In the genomic region with DNA sequence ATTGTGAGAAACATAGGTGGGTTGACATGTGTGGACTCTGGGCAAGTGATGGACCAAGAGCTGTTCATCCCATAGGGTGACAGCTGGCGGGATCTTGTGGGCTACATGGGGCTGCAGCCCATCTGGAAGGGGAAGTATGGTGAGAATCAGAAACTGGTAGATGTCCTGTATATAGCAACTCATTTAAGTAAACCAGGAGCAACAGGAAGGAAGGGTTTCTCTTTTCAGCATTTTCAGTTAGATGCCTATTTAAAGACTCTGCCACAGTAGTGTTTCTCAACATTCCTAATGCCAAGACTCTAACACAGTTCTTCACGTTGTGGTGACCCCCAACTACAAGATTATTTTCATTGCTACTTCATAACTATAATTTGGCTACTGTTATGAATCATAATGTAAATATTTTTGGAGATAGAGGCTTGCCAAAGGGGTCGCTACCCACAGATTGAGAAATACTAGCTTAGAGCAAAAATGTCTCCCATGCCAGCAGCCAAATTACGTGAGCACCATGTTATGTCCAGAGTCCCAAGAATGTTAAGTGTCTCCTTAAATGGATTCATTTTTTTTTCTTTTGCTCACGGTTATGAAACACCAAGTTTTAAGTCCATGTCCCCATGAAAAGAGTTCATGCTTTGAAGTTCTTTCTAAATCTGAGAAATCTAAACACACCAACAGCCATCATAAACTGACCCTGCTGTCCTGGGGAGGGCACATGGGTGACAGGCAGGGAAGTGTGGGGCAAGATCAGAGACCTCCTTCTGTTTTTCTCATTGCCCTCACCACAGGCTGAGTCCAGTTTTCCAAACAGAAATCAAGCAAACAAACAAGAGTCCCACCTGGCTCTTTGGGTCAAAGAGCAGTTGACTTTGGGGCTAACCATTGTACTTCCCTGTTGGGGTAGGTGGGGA, we compare ENCODE assay signal across 14 mouse cellular contexts.
DNase-seq lines count a peak whose midpoint lies in the region; ATAC-seq and TF ChIP-seq lines count a peak whose summit lies in the region.
"Had no signal": no experiment of that assay in that cellular context is flagged by ENCODE, and none has a peak within 500 bp of the region (broad histone marks: within the 10 kb centered on the region; RNA-seq: fewer than 3 reads in every experiment).

No protein-coding gene starts in this region.

- no peaks in the 10 kb centered on the region for H3K9me3 ChIP-seq in heart, embryonic 11.5 days (replicated peaks; ENCODE audit: control insufficient read depth, low read length)
- no peaks in the 10 kb centered on the region for H3K9me3 ChIP-seq in liver, embryonic 15.5 days (replicated peaks)
- H3K9me3 ChIP-seq in lung, postnatal 0 days (ENCODE audit: low read length): no peaks in the 10 kb centered on the region
- H3K9me3 ChIP-seq in stomach, postnatal 0 days (ENCODE audit: control insufficient read depth, low read length): no peaks in the 10 kb centered on the region
- no peaks in the 10 kb centered on the region for H3K9me3 ChIP-seq in forebrain, embryonic 15.5 days
- H3K9me3 ChIP-seq: liver, embryonic 13.5 days had no signal

- no peak overlapping the region for H3K4me3 ChIP-seq in heart, embryonic 11.5 days (ENCODE audit: low read depth, low read length)
- H3K4me3 ChIP-seq in liver, embryonic 15.5 days (replicated peaks): no peak overlapping the region
- H3K4me3 ChIP-seq in lung, postnatal 0 days (ENCODE audit: low read depth, low read length): no peak overlapping the region
- H3K4me3 ChIP-seq in stomach, postnatal 0 days (ENCODE audit: low read depth, low read length): no peak overlapping the region
- H3K4me3 ChIP-seq in forebrain, embryonic 15.5 days: no peak overlapping the region
- H3K4me3 ChIP-seq: erythroblast, embryonic 14.5 days; liver, embryonic 13.5 days had no signal

- TF ChIP-seq CTCF in lung, postnatal 0 days (IDR thresholded peaks at IDR 0.05): peak; percentile 23
- no peak for TF ChIP-seq CTCF in stomach, postnatal 0 days (IDR thresholded peaks at IDR 0.05; ENCODE audit: low read depth)

- no peak for ATAC-seq in heart, embryonic 11.5 days (replicated peaks; ENCODE audit: insufficient number of reproducible peaks, low FRiP score, low TSS enrichment)
- ATAC-seq in liver, embryonic 15.5 days (ENCODE audit: insufficient read depth): no peak
- ATAC-seq in lung, postnatal 0 days: peak; percentile 79
- ATAC-seq in stomach, postnatal 0 days (ENCODE audit: low FRiP score, low TSS enrichment): no peak
- no peak for ATAC-seq in forebrain, embryonic 15.5 days (replicated peaks)
- ATAC-seq in cerebellum, adult (ENCODE audit: insufficient number of reproducible peaks, low FRiP score, low TSS enrichment): no peak

- H3K4me1 ChIP-seq in heart, embryonic 11.5 days (ENCODE audit: control insufficient read depth, insufficient read depth, low read length): peaks cover 7% of the 10 kb centered on the region
- H3K4me1 ChIP-seq in liver, embryonic 15.5 days (replicated peaks): peaks cover 4% of the 10 kb centered on the region; the same call in 1 of the 2 replicates
- peaks cover 17% of the 10 kb centered on the region; the same call in 1 of the 2 replicates for H3K4me1 ChIP-seq in lung, postnatal 0 days (ENCODE audit: insufficient read depth, low read depth, low read length)
- no peaks in the 10 kb centered on the region for H3K4me1 ChIP-seq in stomach, postnatal 0 days (replicated peaks; ENCODE audit: control insufficient read depth, insufficient read depth)
- 0 out of 2 replicates have a peak, but pooled peaks cover 2% of the 10 kb centered on the region for H3K4me1 ChIP-seq in forebrain, embryonic 15.5 days

- H3K9ac ChIP-seq in heart, embryonic 11.5 days (ENCODE audit: low read depth, low read length): no peak overlapping the region
- no peak overlapping the region for H3K9ac ChIP-seq in liver, embryonic 15.5 days
- H3K9ac ChIP-seq in lung, postnatal 0 days (replicated peaks; ENCODE audit: low read depth): no peak overlapping the region
- H3K9ac ChIP-seq in stomach, postnatal 0 days (ENCODE audit: low read length): no peak overlapping the region
- no peak overlapping the region for H3K9ac ChIP-seq in forebrain, embryonic 15.5 days (replicated peaks)
- H3K9ac ChIP-seq: liver, embryonic 13.5 days had no signal

- WGBS in heart, embryonic 11.5 days (ENCODE audit: insufficient replicate concordance): 74% methylated on average over 5 of the region's 5 CpGs
- WGBS in liver, embryonic 15.5 days (ENCODE audit: insufficient replicate concordance): 39% methylated on average over 5 of the region's 5 CpGs
- WGBS in lung, postnatal 0 days: 27% methylated on average over 5 of the region's 5 CpGs
- WGBS in stomach, postnatal 0 days: 56% methylated on average over 5 of the region's 5 CpGs
- 87% methylated on average over 5 of the region's 5 CpGs for WGBS in forebrain, embryonic 15.5 days

- no peak overlapping the region for H3K4me2 ChIP-seq in heart, embryonic 11.5 days
- H3K4me2 ChIP-seq in liver, embryonic 15.5 days: no peak overlapping the region
- H3K4me2 ChIP-seq in lung, postnatal 0 days (replicated peaks; ENCODE audit: low read depth, low read length): no peak overlapping the region
- no peak overlapping the region for H3K4me2 ChIP-seq in stomach, postnatal 0 days (replicated peaks; ENCODE audit: low read depth)
- H3K4me2 ChIP-seq in forebrain, embryonic 15.5 days (replicated peaks): no peak overlapping the region
- H3K4me2 ChIP-seq: liver, embryonic 13.5 days had no signal

- peak; percentile 84 for DNase-seq in heart, adult 11 months
- no peak for DNase-seq in liver
- DNase-seq in lung, postnatal 0 days (ENCODE audit: low spot score): peak; percentile 95
- no peak for DNase-seq in stomach, postnatal 0 days (ENCODE audit: low spot score)
- DNase-seq: cerebellum, postnatal 10 days; gastrocnemius, postnatal 10 days; kidney, adult 11 months; layer of hippocampus, postnatal 36 days; liver, embryonic 13.5 days had no signal

- no peaks in the 10 kb centered on the region for H3K27me3 ChIP-seq in heart, embryonic 11.5 days (ENCODE audit: control insufficient read depth, insufficient read depth, low read length)
- H3K27me3 ChIP-seq in liver, embryonic 15.5 days: no peaks in the 10 kb centered on the region
- H3K27me3 ChIP-seq in lung, postnatal 0 days (replicated peaks; ENCODE audit: insufficient read depth, low read length): no peaks in the 10 kb centered on the region
- H3K27me3 ChIP-seq in stomach, postnatal 0 days (ENCODE audit: control insufficient read depth, insufficient read depth, low read length): no peaks in the 10 kb centered on the region; the same call in 1 of the 2 replicates
- H3K27me3 ChIP-seq in forebrain, embryonic 15.5 days: no peaks in the 10 kb centered on the region
- H3K27me3 ChIP-seq: liver, embryonic 13.5 days had no signal

- no peaks in the 10 kb centered on the region for H3K36me3 ChIP-seq in heart, embryonic 11.5 days (ENCODE audit: control insufficient read depth, insufficient read depth, low read length)
- H3K36me3 ChIP-seq in liver, embryonic 15.5 days (replicated peaks): no peaks in the 10 kb centered on the region
- no peaks in the 10 kb centered on the region for H3K36me3 ChIP-seq in lung, postnatal 0 days (ENCODE audit: insufficient read depth, low read length)
- no peaks in the 10 kb centered on the region for H3K36me3 ChIP-seq in stomach, postnatal 0 days (ENCODE audit: control insufficient read depth, insufficient read depth, low read length)
- no peaks in the 10 kb centered on the region for H3K36me3 ChIP-seq in forebrain, embryonic 15.5 days
- H3K36me3 ChIP-seq: liver, embryonic 13.5 days had no signal

- no peak overlapping the region for H3K27ac ChIP-seq in heart, embryonic 11.5 days (ENCODE audit: low read depth, low read length)
- H3K27ac ChIP-seq in liver, embryonic 15.5 days (replicated peaks): 0 out of 2 replicates have a peak overlapping the region, but pooled peaks have one; percentile 14
- peak overlapping the region; percentile 79 for H3K27ac ChIP-seq in lung, postnatal 0 days (ENCODE audit: low read length)
- peak overlapping the region; percentile 53; the same call in 1 of the 2 replicates for H3K27ac ChIP-seq in stomach, postnatal 0 days (replicated peaks)
- H3K27ac ChIP-seq in forebrain, embryonic 15.5 days (replicated peaks): no peak overlapping the region
- H3K27ac ChIP-seq: liver, embryonic 13.5 days had no signal

- TF ChIP-seq EP300 in lung, postnatal 0 days (IDR thresholded peaks at IDR 0.05): peak; percentile 91
- no peak for TF ChIP-seq EP300 in stomach, postnatal 0 days (optimal IDR thresholded peaks at IDR 0.05)

Comparison
In these comparisons a context has a peak if more than half of its experiments do, and no peak if none do; other contexts are left out.
1. DNase-seq: peak in heart, adult 11 months (single experiment) and lung, postnatal 0 days (single experiment); none in liver (single experiment) and stomach, postnatal 0 days (single experiment).
2. H3K27ac ChIP-seq: peak in liver, embryonic 15.5 days (single experiment), lung, postnatal 0 days (single experiment) and stomach, postnatal 0 days (single experiment); none in heart, embryonic 11.5 days (single experiment) and forebrain, embryonic 15.5 days (single experiment).